Mouse (Mus musculus): ENCODE data around the gene Kdm2a.
"Not testable (repeated sequence)": the region's sequence is repeated elsewhere in the genome, so short reads cannot be mapped to it uniquely, and the experiment has no call there.

The Kdm2a gene

GRCm38 (mm10) chr19:4414631-4415030 is 16.5 kb upstream of the Kdm2a start:
- DNase-seq: no peak

GRCm38 (mm10) chr19:4409062-4409461 is 11.0 kb upstream of the Kdm2a start:
- no peak for DNase-seq

GRCm38 (mm10) chr19:4404840-4405239 is 6.8 kb upstream of the Kdm2a start:
- DNase-seq: no peak

- no peak for DNase-seq
These were observed 874 bp upstream of the Kdm2a start for GRCm38 (mm10) chr19:4398959-4399358.

- no peak for DNase-seq
These were observed 504 bp upstream of the Kdm2a start for GRCm38 (mm10) chr19:4398630-4398948.

- peak; percentile 99 for DNase-seq
These were observed 887 bp downstream of the Kdm2a start for GRCm38 (mm10) chr19:4396998-4397797.

GRCm38 (mm10) chr19:4396081-4396997 is 1.7 kb downstream of the Kdm2a start:
- DNase-seq: peak; percentile 64

GRCm38 (mm10) chr19:4387276-4387675 is 10.8 kb downstream of the Kdm2a start:
- no peak for DNase-seq

- no peak for DNase-seq
These were observed 13.1 kb downstream of the Kdm2a start for GRCm38 (mm10) chr19:4385026-4385425.

GRCm38 (mm10) chr19:4384322-4384721 is 13.8 kb downstream of the Kdm2a start:
- peak; percentile 5 for DNase-seq

- DNase-seq: no peak
These were observed 14.8 kb downstream of the Kdm2a start for GRCm38 (mm10) chr19:4383306-4383705.

- DNase-seq: not testable (repeated sequence)
These were observed 15.8 kb downstream of the Kdm2a start for GRCm38 (mm10) chr19:4382303-4382702.

- DNase-seq: no peak
These were observed 27.4 kb downstream of the Kdm2a start for GRCm38 (mm10) chr19:4370656-4371055.

GRCm38 (mm10) chr19:4370254-4370653 is 27.8 kb downstream of the Kdm2a start:
- no peak for DNase-seq

- no peak for DNase-seq
These were observed 48.6 kb downstream of the Kdm2a start for GRCm38 (mm10) chr19:4349455-4349854.

GRCm38 (mm10) chr19:4346479-4346878 is 51.6 kb downstream of the Kdm2a start:
- no peak for DNase-seq

GRCm38 (mm10) chr19:4338162-4338561 is 59.9 kb downstream of the Kdm2a start:
- peak; percentile 45 for DNase-seq

GRCm38 (mm10) chr19:4333791-4334190 is 64.3 kb downstream of the Kdm2a start:
- DNase-seq: peak; percentile 92

- DNase-seq: peak; percentile 55
These were observed 64.8 kb downstream of the Kdm2a start for GRCm38 (mm10) chr19:4333100-4333775.

GRCm38 (mm10) chr19:4332653-4333052 is 65.4 kb downstream of the Kdm2a start:
- DNase-seq: peak; percentile 67

- DNase-seq: no peak
These were observed 66.8 kb downstream of the Kdm2a start for GRCm38 (mm10) chr19:4331273-4331672.

GRCm38 (mm10) chr19:4330603-4331002 is 67.5 kb downstream of the Kdm2a start:
- DNase-seq: no peak

- DNase-seq: no peak
These were observed 69.3 kb downstream of the Kdm2a start for GRCm38 (mm10) chr19:4328737-4329304.
